In the genomic region with DNA sequence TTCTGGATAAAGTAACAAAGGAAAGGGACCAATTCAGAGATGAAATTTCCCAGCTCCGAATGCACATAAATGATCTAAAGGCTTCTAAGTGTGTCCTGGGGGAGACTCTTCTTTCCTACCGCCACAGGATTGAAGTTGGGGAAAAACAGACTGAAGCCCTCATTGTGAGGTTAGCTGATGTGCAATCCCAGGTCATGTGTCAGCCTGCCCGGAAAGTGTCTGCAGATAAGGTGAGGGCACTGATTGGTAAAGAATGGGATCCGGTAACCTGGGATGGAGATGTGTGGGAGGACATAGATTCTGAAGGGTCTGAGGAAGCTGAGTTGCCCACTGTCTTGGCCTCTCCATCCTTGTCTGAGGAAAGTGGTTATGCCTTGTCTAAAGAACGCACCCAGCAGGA, we compare ENCODE assay signal across 8 mouse cellular contexts. TPM values are rescaled to one million over a fixed set of nuclear protein-coding genes. Genes with fewer than 3 reads are reported as not detected.
DNase-seq lines count a peak whose midpoint lies in the region; ATAC-seq and TF ChIP-seq lines count a peak whose summit lies in the region.

No protein-coding gene starts in this region.

- TF ChIP-seq EP300 in MEL (IDR thresholded peaks at IDR 0.05; ENCODE audit: low read depth in 1 of 2, low read length in 2 of 2): no peak
- TF ChIP-seq EP300 in heart, postnatal 0 days (IDR thresholded peaks at IDR 0.05; ENCODE audit: low read depth): no peak

- WGBS in heart, postnatal 0 days: 6% methylated on average over 5 of the region's 5 CpGs
- WGBS in midbrain, embryonic 10.5 days: 12% methylated on average over 5 of the region's 5 CpGs

- H3K27me3 ChIP-seq in MEL (ENCODE audit: control insufficient read depth in 1 of 2, insufficient read depth in 2 of 2, low read length in 2 of 2): no peaks in the 10 kb centered on the region
- H3K27me3 ChIP-seq in heart, postnatal 0 days (ENCODE audit: control insufficient read depth, insufficient read depth, low read length): no peaks in the 10 kb centered on the region
- H3K27me3 ChIP-seq in midbrain, embryonic 10.5 days (ENCODE audit: low read depth, poor library complexity, severe bottlenecking): no peaks in the 10 kb centered on the region

- peak overlapping the region; percentile 79 for H3K9ac ChIP-seq in MEL (ENCODE audit: control insufficient read depth, low read depth, low read length, poor library complexity, severe bottlenecking)
- peak overlapping the region; percentile 63 for H3K9ac ChIP-seq in heart, postnatal 0 days (replicated peaks; ENCODE audit: low read depth, low read length)

- peak overlapping the region; percentile 96 for H3K4me3 ChIP-seq in gastrocnemius, adult 2 months
- peak overlapping the region; percentile 87 to 95 for H3K4me3 ChIP-seq in MEL (ENCODE audit: control insufficient read depth in 1 of 2, insufficient read depth in 1 of 2, low read depth in 2 of 2, low read length in 2 of 2)
- peak overlapping the region; percentile 86 for H3K4me3 ChIP-seq in heart, postnatal 0 days (ENCODE audit: low read depth, low read length)
- peak overlapping the region; percentile 95 for H3K4me3 ChIP-seq in midbrain, embryonic 10.5 days

- no peak for TF ChIP-seq RAD21 in MEL (IDR thresholded peaks at IDR 0.05; ENCODE audit: low read depth, low read length)

- no peak for ATAC-seq in heart, postnatal 0 days (ENCODE audit: insufficient read depth, low read depth)

- no peak for DNase-seq in gastrocnemius, adult 2 months
- no peak for DNase-seq in gastrocnemius, postnatal 36 days
- peak; percentile 49 for DNase-seq in MEL (ENCODE audit: low read depth, low spot score)
- peak; percentile 14 for DNase-seq in heart, postnatal 0 days (ENCODE audit: low spot score)
- DNase-seq in midbrain, embryonic 10.5 days (ENCODE audit: low spot score): peak; percentile 23
- no peak for DNase-seq in retina, embryonic 14.5 days (ENCODE audit: low spot score)
- DNase-seq in layer of hippocampus, postnatal 25 days (ENCODE audit: extremely low spot score in 1 of 2, low spot score in 1 of 2): no peak
- DNase-seq in lung, postnatal 10 days: no peak

- H3K9me3 ChIP-seq in MEL (replicated peaks; ENCODE audit: insufficient read depth, low read length): no peaks in the 10 kb centered on the region
- no peaks in the 10 kb centered on the region for H3K9me3 ChIP-seq in heart, postnatal 0 days (replicated peaks; ENCODE audit: control insufficient read depth, low read length)
- H3K9me3 ChIP-seq in midbrain, embryonic 10.5 days (replicated peaks): 0 out of 2 replicates have a peak, but pooled peaks cover 5% of the 10 kb centered on the region

- H3K4me2 ChIP-seq in heart, postnatal 0 days (ENCODE audit: low read depth, low read length): peak overlapping the region; percentile 81

- H3K4me1 ChIP-seq in MEL (ENCODE audit: control insufficient read depth in 1 of 2, insufficient read depth in 2 of 2, low read length in 2 of 2): peaks cover 5 to 25% of the 10 kb centered on the region in 2 experiments; a peak in 3 of 4 replicates
- peaks cover 24% of the 10 kb centered on the region for H3K4me1 ChIP-seq in heart, postnatal 0 days (ENCODE audit: control insufficient read depth, insufficient read depth)
- H3K4me1 ChIP-seq in midbrain, embryonic 10.5 days: peaks cover 28% of the 10 kb centered on the region

- intact Hi-C loops in gastrocnemius, adult 2 months (cut with DNase I): loop anchor here (2.0 kb wide), 1 partner anchor 28 kb away; no protein-coding TSS in a partner anchor
- intact Hi-C loops in gastrocnemius, postnatal 36 days (cut with DNase I): no loop called here

- TF ChIP-seq POLR2A in MEL (IDR thresholded peaks at IDR 0.05; ENCODE audit: control insufficient read depth in 1 of 2, insufficient read depth in 1 of 2, low read depth in 1 of 2, low read length in 2 of 2, poor library complexity in 1 of 2): no peak

- H3K36me3 ChIP-seq in MEL (ENCODE audit: control insufficient read depth in 1 of 2, insufficient read depth in 2 of 2, low read length in 2 of 2): peaks cover 2 to 5% of the 10 kb centered on the region in 2 experiments; a peak in 2 of 4 replicates
- H3K36me3 ChIP-seq in heart, postnatal 0 days (replicated peaks; ENCODE audit: control insufficient read depth, insufficient read depth, low read length): peaks cover 39% of the 10 kb centered on the region
- peaks cover 66% of the 10 kb centered on the region for H3K36me3 ChIP-seq in midbrain, embryonic 10.5 days

- H3K79me2 ChIP-seq in MEL (ENCODE audit: control insufficient read depth, insufficient read depth, low read length, poor library complexity): peaks cover 31% of the 10 kb centered on the region

- no peak for TF ChIP-seq CTCF in gastrocnemius, adult 2 months (IDR thresholded peaks at IDR 0.05)
- no peak for TF ChIP-seq CTCF in MEL (IDR thresholded peaks at IDR 0.05 in 2 of 3, conservative IDR thresholded peaks at IDR 0.05 in 1 of 3; ENCODE audit: control insufficient read depth in 1 of 3, insufficient read depth in 1 of 3, low read depth in 2 of 3, low read length in 3 of 3, poor library complexity in 1 of 3, severe bottlenecking in 1 of 3)
- TF ChIP-seq CTCF in heart, postnatal 0 days (IDR thresholded peaks at IDR 0.05; ENCODE audit: low read depth): no peak

- H3K27ac ChIP-seq in gastrocnemius, adult 2 months: peak overlapping the region; percentile 91
- H3K27ac ChIP-seq in MEL (ENCODE audit: control insufficient read depth, low read depth, low read length): peak overlapping the region; percentile 67
- peak overlapping the region; percentile 74 for H3K27ac ChIP-seq in heart, postnatal 0 days (ENCODE audit: low read depth)
- H3K27ac ChIP-seq in midbrain, embryonic 10.5 days (replicated peaks): peak overlapping the region; percentile 87

TF ChIP-seq in MEL, 35 proteins besides CTCF, POLR2A, EP300 and RAD21 (continues in another document):
- TF ChIP-seq CHD1 (IDR thresholded peaks at IDR 0.05; ENCODE audit: low read depth, low read length) (no peak), USF1 (IDR thresholded peaks at IDR 0.05; ENCODE audit: low read depth, low read length) (peak; percentile 51), POLR2AphosphoS2 (IDR thresholded peaks at IDR 0.05; ENCODE audit: low read length) (peak; percentile 23; the same call in 1 of the 2 replicates)

RNA-seq across cellular contexts. Expression of a gene that starts 0.5 kb away (rescaled TPM):
- total RNA-seq in gastrocnemius, adult 2 months (2021): 1 to 10 TPM; 7.3 to 7.7 TPM
- total RNA-seq in gastrocnemius, postnatal 36 days (2021): 1 to 10 TPM; 3.8 to 5.8 TPM
- 3.0 and 3.8 TPM in 2 replicates for total RNA-seq in MEL (2012; rRNA removed)
- polyA plus RNA-seq in MEL (2012; ENCODE audit: insufficient read depth in 1 of 2, insufficient read length in 2 of 2, low read depth in 1 of 2, low replicate concordance in 2 of 2, missing spikeins in 1 of 2): 1 to 10 TPM in 1 of 2 experiments, not detected in 1; 4.6 TPM
- total RNA-seq in heart, postnatal 0 days (2014; rRNA removed; ENCODE audit: low replicate concordance): 3.2 and 9.4 TPM in 2 replicates
- 5.9 and 6.1 TPM in 2 replicates for polyA plus RNA-seq in heart, postnatal 0 days (2015; fragmentation: Nextera tagmentation; extraction: Ambion mirVana)
- polyA plus RNA-seq in midbrain, embryonic 10.5 days (2016; fragmentation: Nextera tagmentation; extraction: Ambion mirVana): 16.7 TPM in 2 replicates
- 1 to 10 TPM; 7.9 to 8.5 TPM for total RNA-seq in layer of hippocampus, postnatal 25 days (2021)

RNA-seq across cellular contexts. Expression of a gene that starts 0.6 kb away (rescaled TPM):
- total RNA-seq in gastrocnemius, adult 2 months (2021): 1 to 10 TPM; 5.1 to 5.5 TPM
- 1 to 10 TPM; 4.0 to 6.3 TPM for total RNA-seq in gastrocnemius, postnatal 36 days (2021)
- 19.0 and 22.8 TPM in 2 replicates for total RNA-seq in MEL (2012; rRNA removed)
- 10 to 100 TPM in 1 of 2 experiments, not detected in 1; 31.4 TPM for polyA plus RNA-seq in MEL (2012; ENCODE audit: insufficient read depth in 1 of 2, insufficient read length in 2 of 2, low read depth in 1 of 2, low replicate concordance in 2 of 2, missing spikeins in 1 of 2)
- total RNA-seq in heart, postnatal 0 days (2014; rRNA removed; ENCODE audit: low replicate concordance): 24.0 and 73.6 TPM in 2 replicates
- 18.0 and 19.2 TPM in 2 replicates for polyA plus RNA-seq in heart, postnatal 0 days (2015; fragmentation: Nextera tagmentation; extraction: Ambion mirVana)
- polyA plus RNA-seq in midbrain, embryonic 10.5 days (2016; fragmentation: Nextera tagmentation; extraction: Ambion mirVana): 73.8 and 79.9 TPM in 2 replicates
- 10 to 100 TPM; 15.2 to 26.5 TPM for total RNA-seq in layer of hippocampus, postnatal 25 days (2021)

RNA-seq across cellular contexts. Expression of a gene that starts 21.1 kb away (rescaled TPM):
- 1 to 10 TPM; 8.6 to 9.5 TPM for total RNA-seq in gastrocnemius, adult 2 months (2021)
- total RNA-seq in gastrocnemius, postnatal 36 days (2021): 1 to 10 TPM; 7.1 to 7.9 TPM
- 3.3 and 4.7 TPM in 2 replicates for total RNA-seq in MEL (2012; rRNA removed)
- polyA plus RNA-seq in MEL (2012; ENCODE audit: insufficient read depth in 1 of 2, insufficient read length in 2 of 2, low read depth in 1 of 2, low replicate concordance in 2 of 2, missing spikeins in 1 of 2): 100 to 1,000 TPM in 1 of 2 experiments, 1 to 10 TPM in 1; 4.0 to 353 TPM
- total RNA-seq in heart, postnatal 0 days (2014; rRNA removed; ENCODE audit: low replicate concordance): 3.4 and 3.5 TPM in 2 replicates
- polyA plus RNA-seq in heart, postnatal 0 days (2015; fragmentation: Nextera tagmentation; extraction: Ambion mirVana): 5.1 and 7.1 TPM in 2 replicates
- 5.3 and 5.9 TPM in 2 replicates for polyA plus RNA-seq in midbrain, embryonic 10.5 days (2016; fragmentation: Nextera tagmentation; extraction: Ambion mirVana)
- total RNA-seq in layer of hippocampus, postnatal 25 days (2021): 10 to 100 TPM; 17.4 to 18.1 TPM

RNA-seq across cellular contexts. Expression of a gene that starts 35.3 kb away (rescaled TPM):
- 100 to 1,000 TPM; 416 to 452 TPM for total RNA-seq in gastrocnemius, adult 2 months (2021)
- total RNA-seq in gastrocnemius, postnatal 36 days (2021): 100 to 1,000 TPM; 406 to 426 TPM
- total RNA-seq in MEL (2012; rRNA removed): 16.0 and 19.0 TPM in 2 replicates
- 10 to 100 TPM in 1 of 2 experiments, not detected in 1; 32.8 TPM for polyA plus RNA-seq in MEL (2012; ENCODE audit: insufficient read depth in 1 of 2, insufficient read length in 2 of 2, low read depth in 1 of 2, low replicate concordance in 2 of 2, missing spikeins in 1 of 2)
- 251 and 256 TPM in 2 replicates for total RNA-seq in heart, postnatal 0 days (2014; rRNA removed; ENCODE audit: low replicate concordance)
- polyA plus RNA-seq in heart, postnatal 0 days (2015; fragmentation: Nextera tagmentation; extraction: Ambion mirVana): 188 and 230 TPM in 2 replicates
- polyA plus RNA-seq in midbrain, embryonic 10.5 days (2016; fragmentation: Nextera tagmentation; extraction: Ambion mirVana): 45.1 and 53.2 TPM in 2 replicates
- total RNA-seq in layer of hippocampus, postnatal 25 days (2021): 100 to 1,000 TPM; 191 to 194 TPM

RNA-seq across cellular contexts. Expression of a gene that starts 59.6 kb away (rescaled TPM):
- total RNA-seq in gastrocnemius, adult 2 months (2021): 1 to 10 TPM; 1.1 TPM
- total RNA-seq in gastrocnemius, postnatal 36 days (2021): under 1 TPM; 0.74 to 0.87 TPM
- total RNA-seq in MEL (2012; rRNA removed): 1.4 and 2.2 TPM in 2 replicates
- under 1 TPM in 1 of 2 experiments, not detected in 1; 0.92 TPM for polyA plus RNA-seq in MEL (2012; ENCODE audit: insufficient read depth in 1 of 2, insufficient read length in 2 of 2, low read depth in 1 of 2, low replicate concordance in 2 of 2, missing spikeins in 1 of 2)
- total RNA-seq in heart, postnatal 0 days (2014; rRNA removed; ENCODE audit: low replicate concordance): 2.2 and 8.4 TPM in 2 replicates
- 7.2 and 8.2 TPM in 2 replicates for polyA plus RNA-seq in heart, postnatal 0 days (2015; fragmentation: Nextera tagmentation; extraction: Ambion mirVana)
- 5.8 and 7.4 TPM in 2 replicates for polyA plus RNA-seq in midbrain, embryonic 10.5 days (2016; fragmentation: Nextera tagmentation; extraction: Ambion mirVana)
- total RNA-seq in layer of hippocampus, postnatal 25 days (2021): 1 to 10 TPM; 1.9 to 2.7 TPM

Comparison
In these comparisons a context has a peak if more than half of its experiments do, and no peak if none do; other contexts are left out.
1. DNase-seq: peak in MEL (single experiment), heart, postnatal 0 days (single experiment) and midbrain, embryonic 10.5 days (single experiment); none in gastrocnemius, adult 2 months (single experiment), gastrocnemius, postnatal 36 days (0 of 2), retina, embryonic 14.5 days (single experiment), layer of hippocampus, postnatal 25 days (0 of 2) and lung, postnatal 10 days (single experiment).
2. Peak in every context shown above with its lines, with median percentiles within 50 percentile points of each other: H3K27ac ChIP-seq and H3K4me3 ChIP-seq.